Mouse (Mus musculus) liver, embryonic 18 days (tissue): Measurements from ENCODE around the gene 1700001C19Rik. TPM values are rescaled to one million over a fixed set of nuclear protein-coding genes. Genes with fewer than 3 reads are reported as not detected.

Experiments
- polyA plus RNA-seq: library from polyadenylated mRNA; depleted of rRNA; stranded (reverse); fragments of >200 nt; gene quantifications from 2 replicates; pipeline ENCODE4 v1.2.3, GENCODE M21; 2012; rRNA removed

1700001C19Rik gene
- polyA plus RNA-seq: 3.6 and 3.7 TPM in 2 replicates

DNA sequence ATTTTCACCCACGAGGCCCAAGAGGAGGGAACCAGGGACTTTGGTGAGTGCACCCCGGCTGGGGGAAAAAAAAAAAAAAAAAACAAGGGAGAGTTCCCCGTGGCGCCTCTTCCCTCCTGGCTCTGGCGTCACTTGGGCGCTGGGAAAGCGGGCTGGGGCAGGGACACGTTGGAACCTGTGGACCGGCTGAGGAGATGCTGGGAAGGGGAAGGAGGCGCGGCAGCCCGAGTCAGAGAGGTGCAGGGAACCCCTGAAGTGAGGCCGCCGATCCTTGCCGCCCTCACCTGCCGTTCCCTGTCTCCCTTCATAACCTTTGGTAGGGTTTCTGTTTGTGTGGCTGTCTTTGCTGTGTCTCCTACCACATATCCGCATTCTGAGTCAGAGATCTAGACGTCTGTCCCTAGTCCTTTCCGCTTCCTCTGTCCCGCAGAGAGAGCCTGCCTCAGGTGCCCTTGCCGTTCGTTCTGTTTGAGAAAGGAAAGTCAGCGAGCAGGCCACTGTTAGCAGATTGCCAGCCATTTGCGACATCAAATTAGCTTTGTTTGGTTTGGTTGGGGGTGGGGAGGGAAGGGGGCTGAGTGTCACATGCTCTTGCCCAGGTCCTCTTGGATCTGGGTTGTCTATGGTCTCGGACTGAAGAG lies at the start of gene 1700001C19Rik:
Gene 1700001C19Rik, minus strand, starts transcription at position 470 of the 641 bp plus-strand sequence.

DNA sequence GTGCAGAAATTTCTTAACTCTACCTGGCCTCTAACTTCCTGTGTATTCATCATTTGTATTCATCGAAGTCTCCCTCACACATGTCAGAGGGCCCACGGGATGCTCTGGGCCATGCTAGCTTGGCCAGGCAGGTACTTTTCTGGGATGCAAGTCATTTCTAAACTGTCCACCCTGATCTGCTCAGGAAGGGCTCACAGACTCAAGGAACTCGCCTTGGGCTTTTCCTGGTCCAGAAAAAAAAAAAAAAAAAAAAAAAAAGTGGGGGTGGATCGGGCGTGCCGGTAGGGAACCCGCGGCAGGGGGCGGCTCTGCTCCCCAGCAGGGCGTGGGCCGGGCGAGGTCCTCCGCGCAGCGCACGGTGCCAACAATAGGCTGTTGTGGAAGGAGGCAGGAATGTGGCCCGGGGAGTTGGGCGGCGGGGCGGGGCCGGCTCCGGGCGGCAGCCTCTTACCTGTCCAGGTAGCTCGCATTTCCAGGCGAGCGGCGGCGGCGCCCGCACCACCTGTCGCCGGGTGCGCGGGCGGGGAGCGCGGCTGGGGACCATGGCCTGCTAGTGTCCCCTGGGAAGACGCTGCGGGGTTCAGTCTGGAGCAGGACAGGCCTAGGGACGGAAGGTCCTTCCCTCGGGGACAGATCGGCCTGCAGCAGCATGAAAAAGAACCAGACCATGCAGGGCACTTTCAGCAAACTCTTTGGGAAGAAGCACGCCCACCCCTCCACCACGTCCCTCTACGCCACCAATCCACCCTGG lies 845 bp downstream of the 1700001C19Rik start, which contains the start of gene AI661453:
Gene AI661453, plus strand, starts transcription at position 460 of the 751 bp plus-strand sequence.

DNA sequence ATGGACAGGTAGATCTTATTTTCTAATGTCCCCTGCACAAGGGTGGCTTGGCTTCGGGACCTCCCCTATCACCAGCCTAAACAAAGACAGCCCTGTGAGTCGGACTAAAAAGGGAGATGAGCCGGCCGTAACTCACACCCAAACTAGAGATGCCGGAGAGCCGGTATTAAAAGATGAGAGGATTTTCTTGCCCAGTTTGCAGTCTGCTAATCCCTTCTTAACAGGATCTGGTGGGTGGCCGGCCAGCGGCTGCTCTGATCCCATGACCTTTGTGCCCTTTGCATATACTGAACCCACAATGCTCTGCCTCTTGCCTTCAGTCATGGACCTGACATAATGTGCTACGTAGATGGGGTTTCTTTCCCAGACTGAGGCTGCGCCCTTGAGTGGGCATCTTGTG lies 36.7 kb downstream of the 1700001C19Rik start, which contains the start of gene Guca1a:
Gene Guca1a, minus strand, starts transcription at position 134 of the 400 bp plus-strand sequence.

DNA sequence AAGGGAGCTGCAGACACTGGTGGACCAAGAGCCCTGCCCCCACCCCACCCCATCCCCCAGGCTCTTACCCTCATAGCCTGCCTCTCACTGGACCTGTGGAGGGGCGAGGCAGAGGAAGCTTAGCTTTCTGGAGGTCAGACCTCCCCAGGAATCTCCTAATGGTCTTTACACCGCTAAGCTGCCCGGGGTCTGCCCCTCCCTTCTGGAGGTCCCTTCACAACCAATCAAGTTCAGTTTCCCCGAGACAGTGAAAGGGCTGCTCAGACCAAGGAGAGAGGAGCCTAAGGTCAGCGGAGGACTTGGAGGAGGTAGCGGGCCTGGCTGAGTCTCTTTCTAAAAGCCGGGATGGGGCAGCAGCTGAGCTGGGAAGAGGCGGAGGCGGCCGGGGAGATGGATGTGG lies 52.0 kb downstream of the 1700001C19Rik start, which contains the start of gene Guca1b:
Gene Guca1b, plus strand, starts transcription at position 249 of the 400 bp plus-strand sequence.

DNA sequence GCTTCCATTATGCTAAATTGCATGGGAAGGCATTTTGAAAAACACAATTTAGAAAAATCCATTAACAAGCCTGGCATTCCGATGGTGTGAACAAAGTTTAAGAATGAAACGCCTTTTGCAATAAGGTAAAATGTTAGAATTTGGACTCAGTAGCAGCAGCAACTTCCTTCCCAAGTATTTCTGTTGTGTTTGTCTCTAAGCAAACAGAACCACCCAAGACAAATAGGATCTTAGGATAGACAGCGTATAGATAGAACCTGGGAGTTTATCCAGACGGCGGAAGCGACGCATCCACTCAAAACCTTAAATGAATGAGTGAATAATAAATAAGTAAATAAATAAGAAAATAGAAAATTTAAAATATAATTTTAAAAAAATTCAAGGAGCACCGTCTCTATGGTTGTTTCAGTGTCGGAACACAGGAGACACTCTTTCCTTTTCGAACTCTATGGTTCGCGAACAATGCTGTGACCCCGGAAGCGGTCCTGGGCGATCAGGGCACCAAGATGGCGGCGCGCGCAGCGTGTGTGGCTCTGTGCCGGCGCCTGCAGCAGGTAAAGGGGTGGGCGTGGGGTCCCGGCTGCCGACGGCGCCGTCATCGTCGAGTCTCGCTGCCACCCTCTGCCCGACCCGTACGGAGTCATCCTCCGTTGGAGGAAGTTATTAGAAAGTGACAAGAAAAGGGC lies 68.6 kb downstream of the 1700001C19Rik start, which contains the start of gene Mrps10:
Gene Mrps10, plus strand, starts transcription at position 487 of the 686 bp plus-strand sequence.

Other genes starting within 250 kb of the 1700001C19Rik start
- gene Mrps10, start 68.5 kb downstream of the 1700001C19Rik start, polyA plus RNA-seq: 18.9 and 19.2 TPM in 2 replicates
- 0.38 and 0.48 TPM in 2 replicates for gene Guca1b, start 52.0 kb downstream of the 1700001C19Rik start, polyA plus RNA-seq
- gene Guca1a, start 36.8 kb downstream of the 1700001C19Rik start, polyA plus RNA-seq: 1.3 and 1.7 TPM in 2 replicates
- 2.0 and 2.2 TPM in 2 replicates for gene AI661453, start 761 bp downstream of the 1700001C19Rik start, polyA plus RNA-seq
- 13.0 and 14.1 TPM in 2 replicates for gene Taf8, start 64.9 kb upstream of the 1700001C19Rik start, polyA plus RNA-seq
- 130 and 132 TPM in 2 replicates for gene Ccnd3, start 67.7 kb upstream of the 1700001C19Rik start, polyA plus RNA-seq
- 6.1 and 6.2 TPM in 2 replicates for gene Bysl, start 174.1 kb upstream of the 1700001C19Rik start, polyA plus RNA-seq
- 19.4 and 20.9 TPM in 2 replicates for gene Med20, start 174.2 kb upstream of the 1700001C19Rik start, polyA plus RNA-seq
- gene Gm20517, start 174.2 kb upstream of the 1700001C19Rik start, polyA plus RNA-seq: 0.40 and 0.60 TPM in 2 replicates
- 3.5 and 3.8 TPM in 2 replicates for gene Usp49, start 193.3 kb upstream of the 1700001C19Rik start, polyA plus RNA-seq